Mouse (Mus musculus) megakaryocyte, embryonic 14.5 days (primary cell): Measurements from ENCODE around the gene 4930579F01Rik. TPM values are rescaled to one million over a fixed set of nuclear protein-coding genes. Genes with fewer than 3 reads are reported as not detected.

ENCODE experiments used
- H3K27me3 ChIP-seq: replicated peaks from 2 replicates; pipeline ENCODE3; 2012; ENCODE audit warnings: inconsistent platforms
- H3K36me3 ChIP-seq: replicated peaks from 2 replicates; pipeline ENCODE3; 2012; ENCODE audit warnings: low read length, inconsistent platforms, mixed read lengths
- H3K4me1 ChIP-seq: 2 replicates; pipeline ENCODE4 v1.6.1; 2012; ENCODE audit warnings: inconsistent platforms
- H3K4me3 ChIP-seq: replicated peaks from 2 replicates; pipeline ENCODE3; 2012; ENCODE audit warnings: moderate library complexity, mild to moderate bottlenecking, inconsistent platforms
- H3K9me3 ChIP-seq: 2 replicates; pipeline ENCODE4 v1.6.1; 2012; ENCODE audit warnings: inconsistent platforms
- FLI1 ChIP-seq: IDR thresholded peaks from 2 replicates; pipeline ENCODE4 v1.6.1; 2012; ENCODE audit warnings: low read length, inconsistent platforms, mixed read lengths
- GATA1 ChIP-seq: IDR thresholded peaks from 3 replicates; pipeline ENCODE4 v1.6.1; 2012; ENCODE audit warnings: mixed read lengths, low read length, inconsistent platforms, borderline replicate concordance
- polyA plus RNA-seq: library from polyadenylated mRNA; stranded (reverse); fragments of >175 nt; gene quantifications from 2 replicates; pipeline ENCODE4 v1.2.3, GENCODE M21; 2012; ENCODE audit warnings: low replicate concordance; ENCODE audit not compliant: insufficient read depth

The 4930579F01Rik gene
- polyA plus RNA-seq, 1 experiment, result not detected

DNA sequence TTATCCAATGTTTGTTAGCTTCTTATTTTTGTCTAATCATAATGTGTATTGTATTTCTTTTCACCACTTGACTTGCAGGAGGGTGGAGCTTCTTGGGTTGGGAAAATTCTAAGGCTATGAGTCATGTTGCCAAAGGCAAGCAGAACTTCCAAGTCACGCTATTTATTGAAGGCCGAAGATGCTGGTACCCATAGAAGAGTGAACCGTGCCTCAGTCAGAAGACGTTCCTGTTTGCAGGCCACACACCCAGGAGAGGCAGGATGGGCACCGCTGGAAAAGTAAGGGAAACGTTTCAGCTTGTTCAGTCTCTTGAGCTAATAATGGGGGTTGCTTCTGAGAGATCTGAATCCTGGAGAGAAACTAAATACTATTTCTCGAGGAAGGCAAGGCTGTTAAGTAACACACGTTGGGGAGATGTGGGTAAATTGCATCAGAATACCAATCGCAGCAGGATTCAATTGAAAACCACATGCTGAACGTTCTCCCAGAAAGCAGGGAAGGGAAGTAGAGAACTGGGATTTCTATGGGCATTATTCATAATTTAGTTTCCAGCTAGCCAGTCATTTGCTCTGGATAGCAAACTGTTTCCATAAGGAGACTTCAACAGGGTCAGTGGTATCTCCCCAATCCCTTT, 24.1 kb upstream of the 4930579F01Rik start, which contains the start of gene Adh7:
Gene Adh7, plus strand, starts transcription at position 130 of the 634 bp plus-strand sequence.
- Histone ChIP-seq H3K4me1 (peaks cover 8% of the 10 kb centered on the region; the same call in 1 of the 2 replicates), H3K4me3 (no peak within 1 kb of the TSS), H3K9me3 (peaks cover 10% of the 10 kb centered on the region), H3K27me3 (peaks cover 10% of the 10 kb centered on the region), H3K36me3 (no peaks in the 10 kb centered on the region)
- TF ChIP-seq FLI1 (no peak), GATA1 (no peak)

DNA sequence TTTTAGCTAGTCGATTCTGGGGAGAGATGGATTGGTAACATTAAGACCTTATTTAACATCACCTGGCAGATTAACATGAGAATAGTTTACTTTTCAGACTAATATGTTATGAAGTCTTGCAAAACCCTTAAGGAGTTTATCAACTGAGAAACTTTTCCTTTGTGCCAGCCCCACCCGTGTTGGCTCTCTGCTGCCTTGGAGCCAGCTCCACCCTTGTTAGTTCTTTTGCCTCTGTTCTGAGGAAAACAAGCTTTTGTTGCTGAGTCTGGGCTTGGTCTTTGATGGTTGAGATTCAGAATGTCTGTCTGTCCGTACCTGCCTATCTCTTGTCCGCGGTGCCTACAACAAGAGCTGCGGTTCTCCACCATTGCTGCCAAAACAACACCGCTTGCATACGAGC, 22.5 kb upstream of the 4930579F01Rik start:
- TF ChIP-seq FLI1 (no peak), GATA1 (no peak)
- no peak overlapping the region for H3K4me3 ChIP-seq
- peaks cover 9% of the 10 kb centered on the region for H3K27me3 ChIP-seq
- peaks cover 25% of the 10 kb centered on the region for H3K4me1 ChIP-seq
- H3K9me3 ChIP-seq, result peaks cover 10% of the 10 kb centered on the region
- H3K36me3 ChIP-seq, result no peaks in the 10 kb centered on the region

DNA sequence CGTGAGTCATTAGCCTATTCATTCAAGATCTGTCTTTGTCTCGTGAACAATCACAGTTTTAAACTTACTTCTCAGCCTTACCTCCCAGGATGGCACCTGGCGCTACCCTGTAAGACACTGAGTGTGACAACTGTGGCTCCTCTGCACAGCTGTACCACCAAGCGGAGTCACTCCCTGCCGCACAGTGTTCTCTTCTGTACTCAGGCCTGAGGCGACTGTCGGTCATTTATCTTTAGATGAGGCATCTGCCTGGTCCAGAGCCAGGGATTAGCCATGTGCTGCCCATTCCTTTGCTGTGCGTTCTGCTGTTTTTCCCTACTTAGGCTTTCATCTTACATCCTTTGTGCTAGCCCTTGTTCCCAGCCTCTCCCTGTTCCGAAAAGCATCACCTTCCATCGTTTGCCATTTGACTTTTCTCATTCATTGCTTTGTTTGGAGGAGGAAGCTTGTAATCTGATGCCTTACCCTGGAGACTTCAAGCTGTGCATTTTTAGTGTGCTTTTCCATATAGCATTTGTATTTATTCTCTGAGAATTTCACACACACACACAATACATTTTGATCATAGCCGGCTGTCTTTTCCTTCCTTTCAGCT, 21.9 kb upstream of the 4930579F01Rik start:
- TF ChIP-seq GATA1, result no peak
- TF ChIP-seq FLI1, result no peak
- H3K9me3 ChIP-seq, result peaks cover 10% of the 10 kb centered on the region
- no peaks in the 10 kb centered on the region for H3K36me3 ChIP-seq

DNA sequence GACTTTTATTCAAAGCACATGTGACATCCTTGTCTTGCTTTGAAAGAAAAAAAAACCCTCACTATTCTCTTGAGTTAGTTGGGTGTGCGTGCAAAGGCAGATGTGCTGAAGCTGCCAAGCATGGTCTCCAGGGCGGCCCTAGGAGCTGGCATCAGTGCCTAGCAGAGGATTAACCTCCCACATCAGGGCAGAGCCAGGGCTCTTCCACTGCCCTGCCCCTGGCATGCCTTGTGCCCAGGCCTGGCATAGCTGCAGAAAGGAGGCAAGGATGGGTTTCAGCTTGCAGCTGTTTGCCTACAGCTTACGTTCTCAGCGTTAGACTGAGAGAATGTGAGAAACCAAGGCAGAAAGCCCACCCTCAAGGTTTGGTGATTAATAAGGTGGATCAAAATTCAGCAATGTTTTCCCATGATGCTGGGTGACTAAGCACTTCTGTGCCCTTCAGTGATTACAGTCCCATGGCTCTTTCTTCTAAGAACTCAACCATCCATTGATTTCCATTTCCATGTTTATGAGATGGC, 18.9 kb upstream of the 4930579F01Rik start:
- Histone ChIP-seq H3K4me3 (no peak overlapping the region), H3K4me1 (peaks cover 47% of the 10 kb centered on the region), H3K36me3 (no peaks in the 10 kb centered on the region), H3K9me3 (peaks cover 10% of the 10 kb centered on the region), H3K27me3 (peaks cover 8% of the 10 kb centered on the region)
- TF ChIP-seq FLI1 (no peak), GATA1 (no peak)

More for the DNA sequence above, 21.9 kb upstream of the 4930579F01Rik start:
- Histone ChIP-seq H3K4me1 (peaks cover 31% of the 10 kb centered on the region), H3K4me3 (no peak overlapping the region), H3K27me3 (peaks cover 8% of the 10 kb centered on the region)

DNA sequence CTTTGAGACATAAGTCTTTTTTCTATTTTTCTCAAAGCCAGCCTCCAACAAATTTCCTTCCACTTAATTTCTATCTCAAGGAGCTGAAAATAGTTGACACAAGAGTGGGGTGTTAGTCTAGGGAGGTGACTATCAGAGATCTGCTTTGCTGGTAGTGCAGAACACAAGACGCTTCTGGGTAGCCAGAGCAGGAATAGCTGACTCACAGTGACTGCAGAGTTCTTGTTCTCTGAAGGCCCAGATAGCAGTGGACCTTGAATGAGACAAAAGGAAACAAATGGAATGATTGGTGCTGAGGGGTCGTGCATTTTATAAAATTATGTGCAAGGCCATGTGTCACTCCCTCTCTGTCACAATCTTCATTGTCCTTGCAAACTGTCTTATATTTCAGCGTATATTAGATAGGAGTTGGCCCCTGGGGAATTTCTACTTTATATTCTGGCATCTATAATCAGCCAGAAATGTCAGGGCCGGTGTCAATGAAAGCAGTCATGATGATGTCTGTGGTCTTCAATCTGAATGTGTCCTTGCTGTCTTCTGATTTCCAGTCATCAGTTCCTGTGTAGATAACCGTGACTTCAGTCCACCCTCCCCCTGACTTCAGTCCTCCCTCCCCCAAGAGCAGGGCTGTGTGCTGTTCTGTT, 16.9 kb upstream of the 4930579F01Rik start:
- Histone ChIP-seq H3K36me3 (no peaks in the 10 kb centered on the region), H3K4me3 (no peak overlapping the region), H3K4me1 (peaks cover 46% of the 10 kb centered on the region), H3K27me3 (peaks cover 5% of the 10 kb centered on the region), H3K9me3 (peaks cover 9% of the 10 kb centered on the region)
- TF ChIP-seq GATA1 (no peak), FLI1 (no peak)

DNA sequence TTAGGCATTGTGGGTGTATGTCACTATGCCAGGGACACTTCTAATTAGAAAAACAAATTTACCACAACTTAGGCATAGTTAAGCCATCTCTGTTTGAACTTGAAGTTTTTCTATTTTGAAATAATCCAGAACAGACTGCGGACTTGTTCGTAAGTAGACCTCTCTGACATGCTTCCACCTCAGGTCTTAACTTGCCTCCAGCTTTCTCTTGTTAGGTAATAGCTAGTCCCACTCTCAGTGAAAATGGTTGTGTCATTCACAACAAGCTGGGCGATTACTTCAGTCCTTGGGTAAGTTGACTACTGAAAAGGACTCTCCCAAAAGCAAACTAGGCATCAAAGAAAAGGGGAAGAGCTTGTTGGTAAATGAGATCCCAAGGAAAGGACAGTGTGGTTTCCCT, 15.2 kb upstream of the 4930579F01Rik start:
- H3K4me1 ChIP-seq, result peaks cover 46% of the 10 kb centered on the region
- H3K36me3 ChIP-seq, result no peaks in the 10 kb centered on the region
- TF ChIP-seq GATA1 (no peak), FLI1 (no peak)
- no peaks in the 10 kb centered on the region for H3K9me3 ChIP-seq
- H3K4me3 ChIP-seq, result no peak overlapping the region
- H3K27me3 ChIP-seq, result peaks cover 4% of the 10 kb centered on the region

DNA sequence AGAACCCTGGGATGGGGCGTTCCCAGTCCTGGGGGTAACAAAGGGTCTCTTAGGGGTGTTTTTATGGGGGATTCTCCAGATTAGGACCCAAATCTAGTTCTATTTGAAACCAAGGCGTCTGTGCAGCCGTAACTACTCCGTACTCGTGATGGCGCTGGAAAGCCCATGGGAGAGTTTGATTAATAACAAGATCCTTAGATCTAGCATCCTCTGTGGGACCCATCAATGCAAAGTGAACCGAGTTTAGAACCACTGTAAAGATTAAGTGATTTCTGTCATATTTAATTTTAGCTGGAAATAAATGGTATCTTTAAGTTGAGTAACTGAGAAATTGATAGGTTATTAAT, 5.1 kb upstream of the 4930579F01Rik start:
- no peaks in the 10 kb centered on the region for H3K36me3 ChIP-seq
- TF ChIP-seq FLI1, result no peak
- TF ChIP-seq GATA1, result no peak
- no peak overlapping the region for H3K4me3 ChIP-seq
- H3K9me3 ChIP-seq, result no peaks in the 10 kb centered on the region
- peaks cover 15% of the 10 kb centered on the region for H3K27me3 ChIP-seq
- H3K4me1 ChIP-seq, result peaks cover 15% of the 10 kb centered on the region

DNA sequence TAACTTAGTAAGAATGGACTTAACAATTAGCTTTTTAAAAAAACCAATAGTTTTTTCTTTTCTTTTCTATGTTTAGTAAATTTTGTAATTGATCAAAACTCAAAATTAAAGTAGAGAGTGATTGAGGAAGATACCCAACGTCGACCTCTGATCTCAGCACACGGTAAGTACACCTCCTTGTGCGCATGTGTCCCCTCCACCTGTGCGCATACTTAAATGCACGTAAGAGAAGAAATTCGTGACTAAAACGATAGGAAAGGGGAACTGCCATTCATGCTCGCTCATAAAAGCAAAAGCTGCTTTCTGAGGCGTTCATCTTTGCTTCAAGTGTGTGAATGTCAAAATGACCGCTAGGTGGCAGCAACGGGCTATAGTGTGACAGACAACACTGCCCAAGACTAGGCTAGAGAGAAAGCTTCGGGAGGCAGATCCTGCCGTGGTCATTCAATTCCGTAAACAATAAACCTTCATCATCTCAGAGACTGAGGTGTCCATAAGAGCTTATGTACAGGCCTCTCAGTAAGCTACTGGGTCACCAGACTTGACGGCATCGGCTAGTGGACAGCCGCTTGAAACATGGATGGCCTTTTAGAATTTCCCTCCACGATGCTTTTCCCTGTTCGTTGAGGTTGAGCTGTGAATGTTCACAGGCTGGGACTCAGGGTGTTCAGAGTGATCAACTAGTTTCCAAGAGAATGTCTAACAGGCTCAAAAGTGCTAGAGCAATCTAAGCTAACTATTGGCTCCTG, 4.5 kb upstream of the 4930579F01Rik start:
- peak overlapping the region; percentile 87 for H3K4me3 ChIP-seq
- no peaks in the 10 kb centered on the region for H3K9me3 ChIP-seq
- peaks cover 15% of the 10 kb centered on the region for H3K27me3 ChIP-seq
- no peaks in the 10 kb centered on the region for H3K36me3 ChIP-seq
- TF ChIP-seq FLI1 (no peak), GATA1 (no peak)
- H3K4me1 ChIP-seq, result peaks cover 15% of the 10 kb centered on the region

DNA sequence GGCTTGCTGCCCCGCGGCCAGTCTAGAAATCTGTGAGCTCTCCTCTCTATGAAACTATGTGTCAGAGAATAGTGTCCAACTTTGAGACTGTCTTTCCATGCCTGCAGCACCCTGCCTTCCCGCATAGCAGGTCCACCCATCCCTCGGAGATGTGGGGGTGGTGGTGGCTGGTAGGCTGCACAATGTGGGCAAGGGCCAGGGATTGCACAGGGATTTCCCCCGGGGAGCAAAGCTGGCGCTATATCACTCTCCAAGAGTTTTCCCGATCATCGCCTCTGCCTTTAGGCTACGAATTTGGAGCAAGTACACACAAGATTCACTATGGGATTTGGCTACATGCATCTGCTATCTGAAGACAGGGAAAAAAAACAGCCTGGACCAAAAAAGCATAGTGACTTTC, 3.9 kb upstream of the 4930579F01Rik start:
- H3K4me1 ChIP-seq, result peaks cover 15% of the 10 kb centered on the region
- H3K36me3 ChIP-seq, result no peaks in the 10 kb centered on the region
- no peaks in the 10 kb centered on the region for H3K9me3 ChIP-seq
- H3K4me3 ChIP-seq, result no peak overlapping the region
- TF ChIP-seq FLI1 (no peak), GATA1 (no peak)
- peaks cover 13% of the 10 kb centered on the region for H3K27me3 ChIP-seq

DNA sequence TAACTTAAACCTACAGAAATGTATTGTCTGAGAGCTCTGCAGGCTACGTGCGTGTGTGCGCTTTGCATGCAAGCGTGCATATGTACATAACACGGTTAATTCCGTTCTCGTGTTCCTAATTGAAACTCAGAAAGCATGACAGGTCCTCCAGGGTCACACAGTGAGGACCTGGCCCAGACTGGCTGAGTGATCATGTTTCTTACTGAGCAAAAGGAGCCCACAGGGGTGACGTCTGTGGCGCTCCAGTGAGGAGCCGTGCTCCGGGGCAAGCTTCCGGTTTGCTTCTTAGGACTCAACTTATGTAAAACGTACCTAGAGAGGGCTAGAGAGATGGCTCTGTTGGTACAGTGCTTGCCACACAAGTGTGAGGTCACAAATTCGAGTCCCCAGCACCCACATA, 3.5 kb upstream of the 4930579F01Rik start:
- Histone ChIP-seq H3K9me3 (no peaks in the 10 kb centered on the region), H3K36me3 (no peaks in the 10 kb centered on the region), H3K27me3 (peaks cover 13% of the 10 kb centered on the region), H3K4me3 (no peak overlapping the region), H3K4me1 (peaks cover 15% of the 10 kb centered on the region)
- TF ChIP-seq GATA1 (no peak), FLI1 (no peak)
